Comparison of ENCODE assay signal across 21 mouse cellular contexts in genomic region chr12:26060378-26060777, GRCm38 (mm10).
A peak's percentile ranks its signal among the peaks of the same experiment; 100 is the strongest.
DNase-seq lines count a peak whose midpoint lies in the region; ATAC-seq and TF ChIP-seq lines count a peak whose summit lies in the region.
"Had no signal": no experiment of that assay in that cellular context is flagged by ENCODE, and none has a peak within 500 bp of the region (broad histone marks: within the 10 kb centered on the region; RNA-seq: fewer than 3 reads in every experiment).

No protein-coding gene starts in this region.

- no peaks in the 10 kb centered on the region for H3K36me3 ChIP-seq in intestine, embryonic 15.5 days
- H3K36me3 ChIP-seq in intestine, postnatal 0 days (ENCODE audit: control insufficient read depth, insufficient read depth) = no peaks in the 10 kb centered on the region
- no peaks in the 10 kb centered on the region for H3K36me3 ChIP-seq in intestine, embryonic 16.5 days (ENCODE audit: control insufficient read depth, insufficient read depth, low read length)
- H3K36me3 ChIP-seq: embryonic facial prominence, embryonic 10.5 days; embryonic facial prominence, embryonic 12.5 days; forebrain, embryonic 15.5 days had no signal

- DNase-seq in heart, adult 11 months = peak; percentile 71
- DNase-seq in heart, postnatal 36 days = no peak
- peak; percentile 10 for DNase-seq in R1 (ENCODE audit: low read depth, low spot score)
- no peak for DNase-seq in layer of hippocampus, adult 9-10 months (ENCODE audit: low spot score)
- DNase-seq: adrenal gland, adult 8-10 months; adrenal gland, postnatal 14 days; adrenal gland, postnatal 36 days; cerebellum, adult 11-12 months; cerebellum, adult 2 months; cerebellum, adult 9-10 months; cerebellum, postnatal 10 days; cerebellum, postnatal 25 days; forebrain, postnatal 0 days had no signal

- WGBS in intestine, embryonic 15.5 days = 41% methylated on average over 3 of the region's 3 CpGs
- 18% methylated on average over 3 of the region's 3 CpGs for WGBS in intestine, postnatal 0 days
- WGBS in intestine, embryonic 16.5 days = 40% methylated on average over 3 of the region's 3 CpGs

- peak; percentile 69 for ATAC-seq in intestine, embryonic 15.5 days
- no peak for ATAC-seq in intestine, postnatal 0 days
- peak; percentile 71 for ATAC-seq in intestine, embryonic 16.5 days
- ATAC-seq: activated CD4-positive, CD25-positive, alpha-beta regulatory T cell, adult 4 months; forebrain, embryonic 13.5 days; forebrain, embryonic 15.5 days; forebrain, postnatal 0 days had no signal

- no peak overlapping the region for H3K4me3 ChIP-seq in intestine, embryonic 15.5 days (replicated peaks)
- H3K4me3 ChIP-seq in intestine, postnatal 0 days (ENCODE audit: low read depth, low read length) = no peak overlapping the region
- no peak overlapping the region for H3K4me3 ChIP-seq in intestine, embryonic 16.5 days (ENCODE audit: low read length)
- H3K4me3 ChIP-seq: embryonic facial prominence, embryonic 10.5 days; embryonic facial prominence, embryonic 12.5 days; forebrain, embryonic 13.5 days; forebrain, embryonic 15.5 days had no signal

- H3K27me3 ChIP-seq in intestine, embryonic 15.5 days (replicated peaks) = no peaks in the 10 kb centered on the region
- no peaks in the 10 kb centered on the region for H3K27me3 ChIP-seq in intestine, postnatal 0 days (replicated peaks; ENCODE audit: control insufficient read depth, insufficient read depth, low read length)
- H3K27me3 ChIP-seq in intestine, embryonic 16.5 days (replicated peaks; ENCODE audit: control insufficient read depth, insufficient read depth, low read length) = no peaks in the 10 kb centered on the region
- H3K27me3 ChIP-seq: embryonic facial prominence, embryonic 12.5 days; forebrain, embryonic 13.5 days; forebrain, embryonic 15.5 days had no signal

- TF ChIP-seq CTCF in intestine, postnatal 0 days (IDR thresholded peaks at IDR 0.05; ENCODE audit: low read depth) = no peak

- H3K4me2 ChIP-seq in intestine, embryonic 15.5 days (replicated peaks) = no peak overlapping the region
- H3K4me2 ChIP-seq in intestine, postnatal 0 days (replicated peaks; ENCODE audit: low read depth) = no peak overlapping the region
- no peak overlapping the region for H3K4me2 ChIP-seq in intestine, embryonic 16.5 days (ENCODE audit: low read depth, low read length)
- H3K4me2 ChIP-seq: embryonic facial prominence, embryonic 12.5 days; forebrain, embryonic 13.5 days; forebrain, embryonic 15.5 days had no signal

- H3K4me1 ChIP-seq in intestine, embryonic 15.5 days (replicated peaks) = no peaks in the 10 kb centered on the region
- H3K4me1 ChIP-seq in intestine, postnatal 0 days (replicated peaks; ENCODE audit: control insufficient read depth, insufficient read depth, low read length) = no peaks in the 10 kb centered on the region
- H3K4me1 ChIP-seq in intestine, embryonic 16.5 days (ENCODE audit: control insufficient read depth, insufficient read depth, low read length) = no peaks in the 10 kb centered on the region
- H3K4me1 ChIP-seq: embryonic facial prominence, embryonic 12.5 days; forebrain, embryonic 13.5 days; forebrain, embryonic 15.5 days had no signal

- H3K9me3 ChIP-seq in intestine, embryonic 15.5 days = no peaks in the 10 kb centered on the region
- H3K9me3 ChIP-seq in intestine, postnatal 0 days (ENCODE audit: control insufficient read depth) = no peaks in the 10 kb centered on the region
- H3K9me3 ChIP-seq in intestine, embryonic 16.5 days (ENCODE audit: control insufficient read depth, low read length) = no peaks in the 10 kb centered on the region
- H3K9me3 ChIP-seq: embryonic facial prominence, embryonic 10.5 days; embryonic facial prominence, embryonic 12.5 days; forebrain, embryonic 13.5 days; forebrain, embryonic 15.5 days had no signal

- intact Hi-C loops in heart, postnatal 36 days (cut with DNase I) = no loop called here

- no peak overlapping the region for H3K9ac ChIP-seq in intestine, embryonic 15.5 days
- no peak overlapping the region for H3K9ac ChIP-seq in intestine, postnatal 0 days (ENCODE audit: low read depth, low read length)
- no peak overlapping the region for H3K9ac ChIP-seq in intestine, embryonic 16.5 days (ENCODE audit: low read depth, low read length)
- H3K9ac ChIP-seq: embryonic facial prominence, embryonic 12.5 days; forebrain, embryonic 13.5 days; forebrain, embryonic 15.5 days; forebrain, postnatal 0 days had no signal

- H3K27ac ChIP-seq in intestine, embryonic 15.5 days = no peak overlapping the region
- H3K27ac ChIP-seq in intestine, postnatal 0 days (ENCODE audit: low read depth, low read length) = no peak overlapping the region
- no peak overlapping the region for H3K27ac ChIP-seq in intestine, embryonic 16.5 days (ENCODE audit: low read length)
- H3K27ac ChIP-seq: embryonic facial prominence, embryonic 10.5 days; embryonic facial prominence, embryonic 12.5 days; forebrain, embryonic 13.5 days; forebrain, embryonic 15.5 days had no signal

Comparison
In these comparisons a context has a peak if more than half of its experiments do, and no peak if none do; other contexts are left out.
1. DNase-seq: peak in heart, adult 11 months (single experiment) and R1 (single experiment); none in heart, postnatal 36 days (0 of 2) and layer of hippocampus, adult 9-10 months (single experiment).